Mouse (Mus musculus) heart, postnatal 10 days (tissue): ENCODE measurements around the gene Olfr420. TPM values are rescaled to one million over a fixed set of nuclear protein-coding genes. Genes with fewer than 3 reads are reported as not detected.

Experiments
- DNase-seq, 2 experiments: peaks; one replicate each; pipeline ENCODE4 v3.0.0; 2021
- intact Hi-C: fragments of 180-260 bp; cut with DNase I; formaldehyde crosslinking; loops from one replicate; pipeline ENCODE4 v1.15.1; 2025
- total RNA-seq, 2 experiments: library from RNA; stranded (reverse); gene quantifications; 2 replicates each; pipeline ENCODE4 v1.2.3; 2021

Gene Olfr420
- not detected for total RNA-seq

GRCm38 (mm10) chr1:174155333-174155732, at the start of gene Olfr420:
Gene Olfr420 (plus strand): TSS chr1:174155633.
- DNase-seq, result no peak
- intact Hi-C loops, result no loop called here

- DNase-seq, result no peak
- intact Hi-C loops, result no loop called here
These were observed 34.4 kb upstream of the Olfr420 start, which contains the start of gene Olfr231 for GRCm38 (mm10) chr1:174121062-174121461. Gene Olfr231 (minus strand): TSS chr1:174121162.

- no peak for DNase-seq
- intact Hi-C loops, result no loop called here
These were observed 24.2 kb upstream of the Olfr420 start, which contains the start of gene Olfr424 for GRCm38 (mm10) chr1:174131217-174131616. Gene Olfr424 (plus strand): TSS chr1:174131517.

- no peak for DNase-seq
- intact Hi-C loops, result no loop called here
These were observed 23.4 kb upstream of the Olfr420 start for GRCm38 (mm10) chr1:174131999-174132398.

GRCm38 (mm10) chr1:174141384-174141783, 14.0 kb upstream of the Olfr420 start:
- intact Hi-C loops, result no loop called here
- no peak for DNase-seq

GRCm38 (mm10) chr1:174146696-174147095, 8.7 kb upstream of the Olfr420 start:
- no peak for DNase-seq
- intact Hi-C loops, result no loop called here

GRCm38 (mm10) chr1:174149289-174149688, 6.1 kb upstream of the Olfr420 start:
- no peak for DNase-seq
- intact Hi-C loops, result no loop called here

GRCm38 (mm10) chr1:174157622-174158021, 2.2 kb downstream of the Olfr420 start:
- intact Hi-C loops, result no loop called here
- no peak for DNase-seq

- intact Hi-C loops, result no loop called here
- no peak for DNase-seq
These were observed 3.1 kb downstream of the Olfr420 start for GRCm38 (mm10) chr1:174158512-174158911.

- DNase-seq, result no peak
- intact Hi-C loops, result no loop called here
These were observed 3.7 kb downstream of the Olfr420 start for GRCm38 (mm10) chr1:174159095-174159494.

- intact Hi-C loops, result no loop called here
- no peak for DNase-seq
These were observed 13.6 kb downstream of the Olfr420 start for GRCm38 (mm10) chr1:174169024-174169423.

GRCm38 (mm10) chr1:174170706-174171501, 15.5 kb downstream of the Olfr420 start:
- intact Hi-C loops, result no loop called here
- peak in 1 of 2 experiments; percentile 9 for DNase-seq

GRCm38 (mm10) chr1:174171537-174171936, 16.1 kb downstream of the Olfr420 start:
- intact Hi-C loops, result no loop called here
- DNase-seq, result peak; percentile 46 to 52

GRCm38 (mm10) chr1:174172605-174173004, 17.2 kb downstream of the Olfr420 start, which contains the start of gene Spta1:
Gene Spta1 (plus strand): TSS chr1:174172776.
- DNase-seq, result peak; percentile 64 to 69

GRCm38 (mm10) chr1:174204699-174205098, 49.3 kb downstream of the Olfr420 start:
- DNase-seq, result no peak
- intact Hi-C loops, result no loop called here

More at GRCm38 (mm10) chr1:174172605-174173004, 17.2 kb downstream of the Olfr420 start, which contains the start of gene Spta1:
- intact Hi-C loops, result no loop called here

Other genes starting within 250 kb of the Olfr420 start
- 1 to 10 TPM in 1 of 2 experiments, under 1 TPM in 1; 0.47 to 1.0 TPM for gene Ifi211, start 242.6 kb upstream of the Olfr420 start, total RNA-seq
- gene Mndal, start 213.1 kb upstream of the Olfr420 start, total RNA-seq, result 10 to 100 TPM; 12.0 to 14.8 TPM
- gene Ifi203, start 213.0 kb upstream of the Olfr420 start, total RNA-seq, result 10 to 100 TPM; 10.7 to 12.3 TPM
- not detected for gene Ifi202b, start 172.9 kb upstream of the Olfr420 start, total RNA-seq
- under 1 TPM; 0.45 to 0.69 TPM for gene Ifi205, start 123.8 kb upstream of the Olfr420 start, total RNA-seq
- gene Olfr433, start 114.9 kb upstream of the Olfr420 start, total RNA-seq, result not detected
- not detected for gene Olfr432, start 106.4 kb upstream of the Olfr420 start, total RNA-seq
- not detected for gene Olfr430, start 89.0 kb upstream of the Olfr420 start, total RNA-seq
- not detected for gene Olfr429, start 71.3 kb upstream of the Olfr420 start, total RNA-seq
- gene Olfr427, start 58.7 kb upstream of the Olfr420 start, total RNA-seq, result not detected
- gene Olfr231, start 34.5 kb upstream of the Olfr420 start, total RNA-seq, result not detected
- gene Olfr424, start 24.1 kb upstream of the Olfr420 start, total RNA-seq, result not detected
- 10 to 100 TPM in 1 of 2 experiments, 1 to 10 TPM in 1; 9.6 to 10.3 TPM for gene Spta1, start 17.1 kb downstream of the Olfr420 start, total RNA-seq
- gene Olfr419, start 96.4 kb downstream of the Olfr420 start, total RNA-seq, result not detected
- not detected for gene Mptx1, start 174.9 kb downstream of the Olfr420 start, total RNA-seq
- not detected for gene Olfr417, start 209.5 kb downstream of the Olfr420 start, total RNA-seq
- not detected for gene Olfr248, start 235.4 kb downstream of the Olfr420 start, total RNA-seq